8 mouse cellular contexts compared by ENCODE assay signal in genomic region chr19:3850847-3851469, GRCm38 (mm10). TPM values are rescaled to one million over a fixed set of nuclear protein-coding genes. Genes with fewer than 3 reads are reported as not detected.
DNase-seq lines count a peak whose midpoint lies in the region; ATAC-seq and TF ChIP-seq lines count a peak whose summit lies in the region.

No protein-coding gene starts in this region.

- H3K9ac ChIP-seq in heart, embryonic 13.5 days: peak overlapping the region; percentile 72
- H3K9ac ChIP-seq in ES-E14 (ENCODE audit: insufficient read depth, low read depth, low read length, poor library complexity, severe bottlenecking): peak overlapping the region; percentile 34; the same call in 1 of the 2 replicates

- no peak for TF ChIP-seq POLR2A in cerebellum, adult 2 months (IDR thresholded peaks at IDR 0.05; ENCODE audit: borderline replicate concordance, insufficient read depth, low read length)

- no peak for DNase-seq in heart, postnatal 10 days
- DNase-seq in ES-E14 (ENCODE audit: low read depth, low spot score): peak; percentile 54
- DNase-seq in cerebellum, adult 2 months: peak in 1 of 2 experiments; percentile 63
- DNase-seq in kidney, postnatal 36 days: peak; percentile 90 to 91
- DNase-seq in thymus, postnatal 4 days: peak; percentile 48

- in situ Hi-C loops in ES-E14 (cut with MboI; ENCODE audit: low sequenced_read_pairs in 2 of 2, unreplicated experiment in 2 of 2): no loop called here

- H3K4me1 ChIP-seq in heart, embryonic 13.5 days: peaks cover 44% of the 10 kb centered on the region
- peaks cover 4 to 21% of the 10 kb centered on the region in 2 experiments; a peak in 2 of 4 replicates for H3K4me1 ChIP-seq in ES-E14 (ENCODE audit: control insufficient read depth in 2 of 2, insufficient read depth in 2 of 2, low read length in 2 of 2, poor library complexity in 1 of 2)
- peaks cover 30% of the 10 kb centered on the region for H3K4me1 ChIP-seq in cerebellum, adult 2 months (ENCODE audit: control insufficient read depth, insufficient read depth, low read length)
- peaks cover 54% of the 10 kb centered on the region for H3K4me1 ChIP-seq in megakaryocyte, embryonic 14.5 days

- H3K9me3 ChIP-seq in heart, embryonic 13.5 days: no peaks in the 10 kb centered on the region
- no peaks in the 10 kb centered on the region for H3K9me3 ChIP-seq in ES-E14 (ENCODE audit: control insufficient read depth, insufficient read depth, low read depth, low read length)
- no peaks in the 10 kb centered on the region for H3K9me3 ChIP-seq in megakaryocyte, embryonic 14.5 days

- TF ChIP-seq CTCF in cerebellum, adult 2 months (IDR thresholded peaks at IDR 0.05; ENCODE audit: borderline replicate concordance, insufficient read depth, low read depth, low read length): no peak

- no peaks in the 10 kb centered on the region for H3K36me3 ChIP-seq in heart, embryonic 13.5 days
- no peaks in the 10 kb centered on the region for H3K36me3 ChIP-seq in ES-E14 (ENCODE audit: control insufficient read depth, insufficient read depth, low read length, poor library complexity, severe bottlenecking)
- H3K36me3 ChIP-seq in megakaryocyte, embryonic 14.5 days (replicated peaks; ENCODE audit: low read length): peaks cover 2% of the 10 kb centered on the region

- whole genome bisulfite sequencing in heart, embryonic 13.5 days: 5% methylated on average over 19 of the region's 19 CpGs
- 4% methylated on average over 19 of the region's 19 CpGs for WGBS in cerebellum, adult 2 months

- intact Hi-C loops in heart, postnatal 10 days (cut with DNase I): no loop called here

- H3K27ac ChIP-seq in heart, embryonic 13.5 days (replicated peaks): peak overlapping the region; percentile 64
- H3K27ac ChIP-seq in ES-E14 (ENCODE audit: insufficient read depth, low read depth, low read length, poor library complexity, severe bottlenecking): 0 out of 2 replicates have a peak overlapping the region, but pooled peaks have one; percentile 10
- H3K27ac ChIP-seq in cerebellum, adult 2 months (ENCODE audit: insufficient read depth, low read length): peak overlapping the region; percentile 79

- H3K4me2 ChIP-seq in heart, embryonic 13.5 days: peak overlapping the region; percentile 85

- H3K4me3 ChIP-seq in heart, embryonic 13.5 days: peak overlapping the region; percentile 89
- peak overlapping the region; percentile 49 to 90 for H3K4me3 ChIP-seq in ES-E14 (ENCODE audit: insufficient read depth in 1 of 2, low read depth in 1 of 2, low read length in 2 of 2, poor library complexity in 1 of 2, severe bottlenecking in 1 of 2)
- H3K4me3 ChIP-seq in cerebellum, adult 2 months (replicated peaks; ENCODE audit: insufficient read depth, low read depth, low read length): peak overlapping the region; percentile 95
- H3K4me3 ChIP-seq in megakaryocyte, embryonic 14.5 days (replicated peaks): peak overlapping the region; percentile 91

- no peak for ATAC-seq in heart, embryonic 13.5 days (ENCODE audit: extremely low read depth, insufficient number of reproducible peaks, low FRiP score, low TSS enrichment)
- ATAC-seq in granulocyte monocyte progenitor cell, adult 5-6 weeks (replicated peaks; ENCODE audit: poor library complexity, severe bottlenecking): peak; percentile 34

- H3K27me3 ChIP-seq in heart, embryonic 13.5 days (replicated peaks): no peaks in the 10 kb centered on the region
- H3K27me3 ChIP-seq in cerebellum, adult 2 months (ENCODE audit: control insufficient read depth, insufficient read depth, low read length): no peaks in the 10 kb centered on the region
- peaks cover 4% of the 10 kb centered on the region for H3K27me3 ChIP-seq in megakaryocyte, embryonic 14.5 days (replicated peaks)

TF ChIP-seq in ES-E14, 5 proteins besides CTCF, POLR2A, EP300 and RAD21:
- no peak for TF ChIP-seq CHD2 (IDR thresholded peaks at IDR 0.05; ENCODE audit: low read depth, low read length)
- peak; percentile 16; the same call in 1 of the 2 replicates for TF ChIP-seq ZC3H11A (IDR thresholded peaks at IDR 0.05; ENCODE audit: borderline replicate concordance, low read depth, low read length)

RNA-seq across cellular contexts. Expression of gene Chka, which starts 0.6 kb away (rescaled TPM):
- 22.6 and 23.5 TPM in 2 replicates for polyA plus RNA-seq in heart, embryonic 13.5 days (2015; fragmentation: Nextera tagmentation; extraction: Ambion mirVana)
- 10 to 100 TPM; 12.1 to 17.8 TPM for total RNA-seq in heart, postnatal 10 days (2021)
- 79.6 and 86.1 TPM in 2 replicates for total RNA-seq in ES-E14 (2012; rRNA removed)
- polyA plus RNA-seq in cerebellum, adult 2 months (2012; rRNA removed): 118 and 132 TPM in 2 replicates
- total RNA-seq in granulocyte monocyte progenitor cell, adult 5-6 weeks (2014; fragmentation: Nextera tagmentation): 30.2 and 50.6 TPM in 2 replicates
- total RNA-seq in granulocyte monocyte progenitor cell, adult 5-6 weeks (2017): 32.7 and 37.2 TPM in 2 replicates
- 6.8 and 18.7 TPM in 2 replicates for polyA plus RNA-seq in megakaryocyte, embryonic 14.5 days (2012; ENCODE audit: insufficient read depth, low replicate concordance)

RNA-seq across cellular contexts. Expression of gene Tcirg1, which starts 56.0 kb away (rescaled TPM):
- polyA plus RNA-seq in heart, embryonic 13.5 days (2015; fragmentation: Nextera tagmentation; extraction: Ambion mirVana): 22.7 and 25.1 TPM in 2 replicates
- 10 to 100 TPM; 15.7 to 16.2 TPM for total RNA-seq in heart, postnatal 10 days (2021)
- 55.2 and 75.8 TPM in 2 replicates for total RNA-seq in ES-E14 (2012; rRNA removed)
- 29.9 and 32.3 TPM in 2 replicates for polyA plus RNA-seq in cerebellum, adult 2 months (2012; rRNA removed)
- 165 and 253 TPM in 2 replicates for total RNA-seq in granulocyte monocyte progenitor cell, adult 5-6 weeks (2014; fragmentation: Nextera tagmentation)
- 159 and 178 TPM in 2 replicates for total RNA-seq in granulocyte monocyte progenitor cell, adult 5-6 weeks (2017)
- polyA plus RNA-seq in megakaryocyte, embryonic 14.5 days (2012; ENCODE audit: insufficient read depth, low replicate concordance): 39.3 and 78.0 TPM in 2 replicates

Comparison
In these comparisons a context has a peak if more than half of its experiments do, and no peak if none do; other contexts are left out.
1. H3K27ac ChIP-seq: peak in every context shown above with its lines; median percentile 79 in cerebellum, adult 2 months; 64 in heart, embryonic 13.5 days; 10 in ES-E14.
2. DNase-seq: peak in ES-E14 (single experiment), kidney, postnatal 36 days (2 of 2) and thymus, postnatal 4 days (single experiment); none in heart, postnatal 10 days (0 of 2).
3. Peak in every context shown above with its lines, with median percentiles within 50 percentile points of each other: H3K4me3 ChIP-seq.